Mouse (Mus musculus): ENCODE results near the gene Gm49318. TPM values are rescaled to one million over a fixed set of nuclear protein-coding genes. Genes with fewer than 3 reads are reported as not detected.

The Gm49318 gene
- not detected in 2 replicates for polyA plus RNA-seq (2015; fragmentation: Nextera tagmentation; extraction: Ambion mirVana)

DNA sequence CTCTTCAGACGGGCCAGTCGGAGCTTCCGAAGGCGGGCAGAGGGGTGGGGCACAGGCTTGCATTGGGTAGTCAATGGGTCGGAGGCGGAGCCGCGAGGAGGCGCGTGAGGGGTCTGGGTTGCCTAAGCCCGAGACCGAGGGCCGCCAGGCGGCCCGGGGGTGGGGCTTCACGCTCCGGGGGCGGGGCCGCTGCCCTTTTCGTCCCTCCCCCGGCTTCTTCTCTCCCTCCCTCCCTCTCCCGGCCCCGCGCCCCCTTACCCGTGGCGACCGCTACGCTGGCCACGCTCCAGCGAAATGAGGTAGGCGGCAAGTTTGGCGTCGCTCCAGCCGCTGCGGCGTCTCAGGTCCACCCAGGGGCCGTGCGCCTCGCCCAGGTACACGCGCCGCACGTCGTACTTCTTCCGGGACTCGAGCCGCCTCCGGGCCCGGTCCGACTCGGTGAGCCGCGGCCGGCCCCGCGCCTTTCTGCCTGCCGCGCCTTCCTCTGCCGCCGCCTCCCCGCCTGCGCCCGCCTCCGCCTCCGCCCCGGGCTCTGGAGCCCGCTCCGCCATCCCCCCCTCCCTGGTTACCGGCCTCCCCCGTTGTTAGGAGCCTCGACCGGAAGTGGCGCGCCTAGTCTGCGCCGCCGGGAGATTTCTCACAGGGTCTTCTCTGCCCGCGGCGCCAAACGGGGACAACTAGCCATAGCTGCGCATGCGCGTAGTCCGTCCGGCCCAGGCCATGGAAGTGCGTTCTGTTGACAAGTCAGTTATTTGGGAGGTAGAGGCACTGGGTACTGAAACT is at the start of gene Gm49318, which contains the start of gene Zfp653:
TSS of gene Gm49318 (minus strand) at position 469 of the 783 bp plus-strand sequence.
TSS of gene Zfp653 (minus strand) at position 586 of the 783 bp plus-strand sequence.
- WGBS (ENCODE audit: insufficient replicate concordance): under 1% methylated on average over 68 of the region's 87 CpGs
- H3K27me3 ChIP-seq (ENCODE audit: insufficient read depth, low read length): no peaks in the 10 kb centered on the region
- peaks cover 17% of the 10 kb centered on the region for H3K36me3 ChIP-seq (replicated peaks; ENCODE audit: insufficient read depth, low read length)
- peak within 1 kb of the TSS; percentile 95 for H3K27ac ChIP-seq (ENCODE audit: low read depth)
- H3K9me3 ChIP-seq (ENCODE audit: low read length): no peaks in the 10 kb centered on the region
- H3K4me3 ChIP-seq (ENCODE audit: low read depth, low read length): peak within 1 kb of the TSS; percentile 95
- peaks cover 13% of the 10 kb centered on the region for H3K4me1 ChIP-seq (ENCODE audit: insufficient read depth)
- peak within 1 kb of the TSS; percentile 92 for H3K9ac ChIP-seq (replicated peaks)
- DNase-seq: peak; percentile 97
- TF ChIP-seq EP300 (IDR thresholded peaks at IDR 0.05; ENCODE audit: low read depth): no peak
- TF ChIP-seq CTCF (IDR thresholded peaks at IDR 0.05; ENCODE audit: low read depth): peak; percentile 27; the same call in 1 of the 2 replicates
- peak; percentile 92 for ATAC-seq
- peak within 1 kb of the TSS; percentile 72 for H3K4me2 ChIP-seq (ENCODE audit: low read depth, low read length)

DNA sequence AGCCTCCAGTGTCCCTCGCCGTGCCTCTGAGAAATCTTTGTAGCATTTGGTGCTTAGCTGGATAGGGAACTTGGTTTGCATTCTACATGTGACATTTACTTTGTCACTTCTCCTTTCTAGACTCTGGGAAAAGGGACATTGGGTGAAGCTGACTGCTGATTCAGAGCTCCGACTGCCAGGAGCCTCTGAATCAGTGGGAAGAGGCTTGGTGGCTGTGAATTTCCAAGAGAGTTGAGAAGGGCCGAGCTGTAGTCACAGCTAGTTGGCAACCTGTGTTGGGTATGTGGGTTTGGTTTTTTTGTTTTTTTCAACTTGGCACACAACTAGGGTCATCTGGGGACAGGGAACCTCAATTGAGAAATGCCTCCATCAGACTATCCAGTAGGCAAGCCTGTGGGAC is 48.5 kb upstream of the Gm49318 start:
- ATAC-seq (no peak), DNase-seq (no peak)
- WGBS (ENCODE audit: insufficient replicate concordance): 71% methylated on average over 4 of the region's 4 CpGs
- Histone ChIP-seq H3K36me3 (replicated peaks; ENCODE audit: insufficient read depth, low read length) (0 out of 2 replicates have a peak, but pooled peaks cover 2% of the 10 kb centered on the region), H3K4me3 (ENCODE audit: low read depth, low read length) (no peak overlapping the region), H3K27me3 (ENCODE audit: insufficient read depth, low read length) (no peaks in the 10 kb centered on the region), H3K9ac (replicated peaks) (no peak overlapping the region), H3K4me1 (ENCODE audit: insufficient read depth) (peaks cover 63% of the 10 kb centered on the region), H3K4me2 (ENCODE audit: low read depth, low read length) (no peak overlapping the region), H3K27ac (ENCODE audit: low read depth) (peak overlapping the region; percentile 19), H3K9me3 (ENCODE audit: low read length) (no peaks in the 10 kb centered on the region)
- TF ChIP-seq CTCF (IDR thresholded peaks at IDR 0.05; ENCODE audit: low read depth) (no peak), EP300 (IDR thresholded peaks at IDR 0.05; ENCODE audit: low read depth) (no peak)

DNA sequence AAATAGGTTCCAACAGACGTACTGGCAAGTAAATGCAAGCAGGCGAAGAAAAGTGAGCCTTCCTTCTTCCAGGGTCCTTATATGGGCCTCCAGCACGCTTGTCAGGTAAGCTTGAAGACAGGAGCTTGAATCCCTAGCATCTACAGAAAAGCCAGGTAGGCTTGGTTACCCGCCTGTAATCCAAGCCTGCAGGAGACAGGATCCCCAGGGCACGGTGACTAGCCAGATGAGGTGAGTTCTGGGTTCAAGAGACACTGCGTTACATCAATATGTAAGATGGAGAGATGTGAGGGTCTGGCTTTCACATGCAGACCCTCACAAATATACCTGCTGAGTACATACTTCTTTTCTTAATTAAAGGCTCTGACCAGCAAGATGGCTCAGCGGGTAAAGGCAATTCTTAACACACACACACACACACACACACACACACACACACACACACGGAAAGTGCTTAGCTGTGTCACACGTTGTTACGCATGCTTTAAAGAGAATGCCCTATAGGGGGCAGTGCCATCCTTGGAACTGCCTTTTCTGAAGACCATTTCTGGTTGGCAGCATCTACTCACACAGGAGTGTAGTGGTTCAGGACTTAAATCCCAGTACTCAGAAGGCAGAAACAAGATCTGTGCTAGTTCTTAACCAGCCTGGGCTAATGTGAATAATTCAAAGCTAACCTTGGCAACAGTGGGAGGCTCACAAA is 46.8 kb upstream of the Gm49318 start:
- peaks cover 55% of the 10 kb centered on the region for H3K4me1 ChIP-seq (ENCODE audit: insufficient read depth)
- peak overlapping the region; percentile 97 for H3K4me2 ChIP-seq (ENCODE audit: low read depth, low read length)
- H3K9me3 ChIP-seq (ENCODE audit: low read length): no peaks in the 10 kb centered on the region
- H3K27me3 ChIP-seq (ENCODE audit: insufficient read depth, low read length): no peaks in the 10 kb centered on the region
- WGBS (ENCODE audit: insufficient replicate concordance): 36% methylated on average over 10 of the region's 10 CpGs
- ATAC-seq: peak; percentile 18; the same call in 1 of the 2 replicates
- no peak overlapping the region for H3K9ac ChIP-seq (replicated peaks)
- peak overlapping the region; percentile 86 for H3K4me3 ChIP-seq (ENCODE audit: low read depth, low read length)
- peaks cover 17% of the 10 kb centered on the region for H3K36me3 ChIP-seq (replicated peaks; ENCODE audit: insufficient read depth, low read length)
- DNase-seq: peak; percentile 78
- peak overlapping the region; percentile 68 for H3K27ac ChIP-seq (ENCODE audit: low read depth)
- no peak for TF ChIP-seq EP300 (IDR thresholded peaks at IDR 0.05; ENCODE audit: low read depth)
- TF ChIP-seq CTCF (IDR thresholded peaks at IDR 0.05; ENCODE audit: low read depth): peak; percentile 93

- peak within 1 kb of the TSS; percentile 97 for H3K4me2 ChIP-seq (ENCODE audit: low read depth, low read length)
- H3K27me3 ChIP-seq (ENCODE audit: insufficient read depth, low read length): no peaks in the 10 kb centered on the region
- TF ChIP-seq EP300 (IDR thresholded peaks at IDR 0.05; ENCODE audit: low read depth): peak; percentile 40; the same call in 1 of the 2 replicates
- TF ChIP-seq CTCF (IDR thresholded peaks at IDR 0.05; ENCODE audit: low read depth): no peak
- H3K36me3 ChIP-seq (replicated peaks; ENCODE audit: insufficient read depth, low read length): peaks cover 27% of the 10 kb centered on the region
- H3K4me1 ChIP-seq (ENCODE audit: insufficient read depth): peaks cover 45% of the 10 kb centered on the region
- peak within 1 kb of the TSS; percentile 86 for H3K4me3 ChIP-seq (ENCODE audit: low read depth, low read length)
- ATAC-seq: peak; percentile 93
- peak within 1 kb of the TSS; percentile 83 for H3K27ac ChIP-seq (ENCODE audit: low read depth)
- DNase-seq: peak; percentile 94
- H3K9ac ChIP-seq (replicated peaks): peak within 1 kb of the TSS; percentile 89
- 1% methylated on average over 44 of the region's 52 CpGs for WGBS (ENCODE audit: insufficient replicate concordance)
- H3K9me3 ChIP-seq (ENCODE audit: low read length): no peaks in the 10 kb centered on the region
Measured at GRCm38 (mm10) chr9:22116740-22117426, 45.8 kb upstream of the Gm49318 start, which contains the start of gene Elof1. Gene Elof1, minus strand, starts transcription at chr9:22117172.

- H3K27ac ChIP-seq (ENCODE audit: low read depth): peak overlapping the region; percentile 83; the same call in 1 of the 2 replicates
- H3K9ac ChIP-seq (replicated peaks): peak overlapping the region; percentile 89
- H3K4me3 ChIP-seq (ENCODE audit: low read depth, low read length): peak overlapping the region; percentile 86
- TF ChIP-seq CTCF (IDR thresholded peaks at IDR 0.05; ENCODE audit: low read depth) (no peak), EP300 (IDR thresholded peaks at IDR 0.05; ENCODE audit: low read depth) (no peak)
- H3K27me3 ChIP-seq (ENCODE audit: insufficient read depth, low read length): no peaks in the 10 kb centered on the region
- WGBS (ENCODE audit: insufficient replicate concordance): 22% methylated on average over 15 of the region's 15 CpGs
- H3K9me3 ChIP-seq (ENCODE audit: low read length): no peaks in the 10 kb centered on the region
- H3K4me2 ChIP-seq (ENCODE audit: low read depth, low read length): peak overlapping the region; percentile 97
- DNase-seq: peak; percentile 61
- peaks cover 32% of the 10 kb centered on the region for H3K36me3 ChIP-seq (replicated peaks; ENCODE audit: insufficient read depth, low read length)
- peaks cover 38% of the 10 kb centered on the region for H3K4me1 ChIP-seq (ENCODE audit: insufficient read depth)
- ATAC-seq: no peak
Measured at GRCm38 (mm10) chr9:22116086-22116485, 45.0 kb upstream of the Gm49318 start.
